Mouse (Mus musculus) layer of hippocampus, adult 9-10 months (tissue): ENCODE data around the gene Rasal1.

ENCODE experiments used
- DNase-seq: peaks from one replicate; pipeline ENCODE4 v3.0.0; 2022; ENCODE audit warnings: low spot score

The Rasal1 gene

DNA sequence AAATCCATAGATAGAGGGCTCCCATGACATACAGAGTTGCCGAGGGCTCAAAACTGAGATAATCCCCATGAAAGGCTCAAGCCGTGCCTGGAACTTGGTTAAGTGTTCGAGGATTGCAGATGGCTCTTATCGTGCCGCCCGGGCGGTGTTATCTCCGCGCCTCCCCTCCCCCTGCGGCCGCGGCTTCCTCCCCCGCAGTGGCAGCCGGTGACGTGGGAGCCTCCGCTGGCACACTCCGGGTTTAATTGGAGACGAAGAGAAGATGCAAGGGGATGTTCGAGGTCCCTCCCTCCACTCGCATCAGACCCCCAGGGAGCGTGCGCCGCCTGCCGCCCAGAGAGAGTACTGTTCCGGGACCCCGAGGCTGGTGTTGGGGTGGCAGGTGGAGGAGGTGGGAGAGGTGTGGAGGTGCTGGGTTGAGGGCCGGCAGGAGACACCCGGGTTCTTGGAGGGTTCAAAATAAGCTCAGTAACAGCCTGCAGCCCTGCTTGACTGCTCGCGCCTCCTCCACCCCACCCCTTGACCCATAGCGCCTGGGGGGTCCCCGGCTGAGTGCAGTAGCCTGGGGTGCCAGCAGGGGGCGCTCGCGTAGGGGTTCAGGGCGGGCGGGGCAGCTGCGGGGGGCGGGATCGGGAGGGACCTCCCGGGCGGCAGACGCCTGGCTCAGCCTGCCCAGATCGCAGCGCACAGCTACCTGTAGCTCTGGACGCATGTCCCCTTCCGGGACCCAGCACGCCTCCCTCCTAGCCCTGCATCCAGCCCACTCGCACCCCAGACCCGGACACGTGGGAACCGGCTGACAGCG, at the start of gene Rasal1:
Gene Rasal1 (plus strand): TSS at position 244 of the 805 bp plus-strand sequence.
- no peak for DNase-seq

GRCm38 (mm10) chr5:120599625-120600024, 49.0 kb upstream of the Rasal1 start:
- DNase-seq = no peak

DNA sequence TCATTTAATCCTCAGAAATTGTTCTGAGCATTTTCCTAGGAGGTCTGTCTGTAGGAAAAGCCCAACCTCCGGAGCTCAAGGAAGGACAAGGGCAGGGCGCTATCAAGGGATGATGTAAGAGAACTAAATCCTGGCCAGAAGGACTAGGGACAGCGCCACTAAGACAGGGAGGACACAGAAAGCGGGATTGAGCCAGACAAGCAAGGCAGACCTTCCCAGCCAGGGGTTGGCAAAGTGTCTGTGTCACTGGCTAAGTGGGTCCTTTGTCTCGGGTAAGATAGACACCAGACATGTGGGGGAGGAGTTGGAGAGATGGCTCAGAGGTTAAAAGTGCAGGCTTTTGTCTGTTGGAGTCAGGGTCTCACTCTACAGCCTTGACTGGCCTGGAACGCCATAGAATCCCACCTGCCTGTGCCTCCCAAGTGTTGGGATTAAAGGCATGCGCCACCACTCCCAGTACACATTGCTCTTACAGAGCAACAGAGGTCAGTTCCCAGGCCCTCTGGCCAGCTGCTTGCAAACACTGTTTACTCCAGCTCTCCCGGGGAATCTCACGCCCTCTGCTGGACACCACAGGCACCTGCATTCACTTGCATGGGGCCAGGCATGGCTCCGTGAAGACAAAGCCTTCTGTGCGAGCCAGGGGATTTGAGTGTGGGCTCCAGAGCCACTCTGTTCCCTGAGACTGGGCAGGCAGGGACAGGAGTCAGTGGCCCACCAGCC, 47.5 kb upstream of the Rasal1 start:
- no peak for DNase-seq

GRCm38 (mm10) chr5:120602210-120602609, 46.4 kb upstream of the Rasal1 start:
- no peak for DNase-seq

DNA sequence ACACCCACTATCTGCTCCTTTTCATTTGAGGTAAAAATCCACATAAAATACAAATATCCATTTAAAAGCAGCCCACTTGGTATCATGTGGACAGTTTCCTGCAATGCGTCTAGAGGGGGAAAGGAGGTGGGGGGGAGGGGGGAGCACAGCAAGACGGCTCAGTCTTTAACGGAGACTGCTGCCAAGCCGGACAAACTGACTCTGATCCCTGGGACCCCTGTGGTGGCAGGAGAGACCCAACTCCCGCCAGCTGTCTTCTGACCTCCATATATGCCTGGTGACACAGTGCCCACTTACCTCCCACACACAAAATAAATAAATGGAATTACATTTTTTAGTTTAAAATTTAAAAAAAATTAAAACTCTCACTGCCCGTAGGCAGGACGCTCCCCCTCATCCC, 45.1 kb upstream of the Rasal1 start:
- DNase-seq = no peak

DNA sequence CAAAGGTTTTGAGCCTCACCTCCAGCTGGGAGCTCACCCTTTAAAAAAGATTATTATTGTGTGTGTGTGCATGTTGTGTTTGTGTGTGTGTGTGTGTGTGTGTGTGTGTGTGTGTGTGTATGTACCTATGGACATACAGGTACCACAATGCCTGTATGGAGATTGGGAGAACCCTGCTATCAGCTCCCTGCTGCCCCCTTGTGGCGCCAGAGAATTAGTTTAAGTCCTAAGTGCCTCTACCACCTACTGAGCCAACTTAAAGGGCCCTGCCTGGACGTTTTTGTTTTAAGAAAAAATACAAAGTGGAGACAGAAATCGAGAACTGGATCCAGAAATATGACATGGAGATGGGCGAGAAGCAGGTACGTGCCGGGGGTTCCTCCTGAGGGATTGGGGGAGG, 43.8 kb upstream of the Rasal1 start:
- no peak for DNase-seq

GRCm38 (mm10) chr5:120605241-120605661, 43.4 kb upstream of the Rasal1 start:
- DNase-seq = no peak

- peak; percentile 86 for DNase-seq
Observed at GRCm38 (mm10) chr5:120605688-120606087, 42.9 kb upstream of the Rasal1 start.

DNA sequence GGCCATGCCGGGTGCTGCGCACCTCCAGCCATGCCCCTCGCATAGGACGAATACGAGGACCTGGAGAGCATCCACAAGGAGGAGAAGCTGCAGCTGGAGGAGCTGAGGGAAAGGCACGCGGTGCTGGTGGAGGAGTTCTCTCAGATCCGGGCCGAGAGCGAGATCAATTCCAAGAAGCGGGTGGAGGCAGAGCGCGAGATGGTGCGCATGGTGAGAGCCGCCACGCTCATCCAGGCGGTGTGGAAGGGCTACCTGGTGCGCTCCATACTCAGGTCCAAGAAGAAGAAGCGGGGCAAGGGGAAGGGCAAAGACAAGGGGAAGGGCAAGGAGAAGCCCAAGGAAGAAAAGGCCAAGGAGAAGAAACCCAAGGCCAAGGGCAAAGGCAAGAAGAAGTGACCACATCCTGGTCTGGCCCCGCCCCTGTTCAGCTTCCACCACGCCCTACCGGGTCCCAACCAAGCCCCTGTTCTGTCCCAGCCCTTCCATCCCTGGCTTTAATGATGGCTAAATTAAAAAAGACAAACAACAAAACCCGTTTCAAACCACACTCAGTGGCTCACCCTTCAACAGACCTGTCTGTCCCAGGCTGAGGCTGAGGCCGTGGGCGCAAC, 41.9 kb upstream of the Rasal1 start:
- no peak for DNase-seq

- no peak for DNase-seq
Observed at GRCm38 (mm10) chr5:120607335-120607734, 41.3 kb upstream of the Rasal1 start.

GRCm38 (mm10) chr5:120609246-120609775, 39.3 kb upstream of the Rasal1 start:
- no peak for DNase-seq

GRCm38 (mm10) chr5:120610906-120611305, 37.7 kb upstream of the Rasal1 start:
- no peak for DNase-seq

DNA sequence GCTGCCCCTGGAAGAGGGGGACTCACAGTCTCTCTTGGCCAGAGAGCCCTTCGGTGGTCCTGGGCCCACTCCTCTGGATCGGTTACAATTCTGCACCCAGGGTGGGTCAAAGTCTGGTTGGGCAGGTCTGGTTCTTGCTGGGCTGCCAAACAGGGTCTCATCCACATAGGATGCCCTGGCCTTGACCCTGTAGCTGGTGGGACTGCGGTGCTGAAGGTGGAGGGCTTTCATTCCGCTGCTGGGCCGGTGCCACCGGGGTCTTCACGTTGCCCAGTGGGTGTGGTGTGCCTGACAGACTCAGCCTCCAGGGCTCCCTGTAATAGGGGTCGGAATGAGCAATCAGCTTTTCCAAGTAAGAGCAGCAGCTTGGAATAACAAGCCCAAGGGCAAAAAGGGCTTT, 37.2 kb upstream of the Rasal1 start:
- DNase-seq = no peak

DNA sequence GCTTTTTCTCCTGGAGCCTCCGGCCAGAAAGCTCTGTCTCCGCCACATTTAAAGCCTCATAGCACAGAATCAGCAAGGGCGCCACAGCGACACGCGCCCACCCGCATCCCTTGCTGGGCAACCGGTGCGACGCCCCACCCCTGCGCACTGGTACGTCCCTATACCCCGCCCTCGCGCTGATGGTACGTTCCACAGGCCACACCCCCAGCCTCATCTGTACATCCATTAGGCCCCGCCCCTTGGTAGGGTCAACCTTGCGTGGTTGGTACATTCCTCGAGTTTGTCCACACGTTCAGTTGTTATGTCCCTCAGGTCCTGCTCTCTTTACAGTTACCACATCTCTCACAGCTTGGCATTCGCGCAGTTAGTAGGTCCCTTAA, 36.2 kb upstream of the Rasal1 start, which contains the start of the genes Rita1 and Ddx54:
Gene Rita1 (minus strand): TSS at position 148 of the 380 bp plus-strand sequence.
Gene Ddx54 (plus strand): TSS at position 298 of the 380 bp plus-strand sequence.
- peak; percentile 99 for DNase-seq

GRCm38 (mm10) chr5:120612822-120613604, 35.6 kb upstream of the Rasal1 start:
- peak; percentile 100 for DNase-seq

GRCm38 (mm10) chr5:120615903-120616302, 32.7 kb upstream of the Rasal1 start:
- DNase-seq = no peak

DNA sequence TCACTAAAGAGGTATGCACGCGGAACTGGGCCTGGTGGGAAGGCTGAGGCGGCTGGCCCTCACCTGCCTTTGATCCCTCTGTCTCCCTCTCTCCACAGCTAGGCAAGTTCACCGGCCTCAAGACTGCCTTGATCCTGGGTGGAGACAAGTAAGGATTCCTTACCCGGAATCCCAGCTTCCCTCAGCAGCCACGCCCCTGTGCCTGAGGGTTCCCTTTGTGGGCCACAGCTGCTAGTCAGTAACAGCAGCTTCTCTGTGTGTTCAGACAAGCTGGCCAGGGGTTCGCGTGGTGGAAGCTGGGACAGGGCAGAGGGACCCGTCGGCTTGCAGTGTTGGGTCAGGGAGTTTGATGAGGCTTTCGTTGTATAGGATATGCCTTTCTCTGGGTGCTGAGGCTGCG, 29.8 kb upstream of the Rasal1 start:
- no peak for DNase-seq

- no peak for DNase-seq
Observed at GRCm38 (mm10) chr5:120619201-120619600, 29.4 kb upstream of the Rasal1 start.

DNA sequence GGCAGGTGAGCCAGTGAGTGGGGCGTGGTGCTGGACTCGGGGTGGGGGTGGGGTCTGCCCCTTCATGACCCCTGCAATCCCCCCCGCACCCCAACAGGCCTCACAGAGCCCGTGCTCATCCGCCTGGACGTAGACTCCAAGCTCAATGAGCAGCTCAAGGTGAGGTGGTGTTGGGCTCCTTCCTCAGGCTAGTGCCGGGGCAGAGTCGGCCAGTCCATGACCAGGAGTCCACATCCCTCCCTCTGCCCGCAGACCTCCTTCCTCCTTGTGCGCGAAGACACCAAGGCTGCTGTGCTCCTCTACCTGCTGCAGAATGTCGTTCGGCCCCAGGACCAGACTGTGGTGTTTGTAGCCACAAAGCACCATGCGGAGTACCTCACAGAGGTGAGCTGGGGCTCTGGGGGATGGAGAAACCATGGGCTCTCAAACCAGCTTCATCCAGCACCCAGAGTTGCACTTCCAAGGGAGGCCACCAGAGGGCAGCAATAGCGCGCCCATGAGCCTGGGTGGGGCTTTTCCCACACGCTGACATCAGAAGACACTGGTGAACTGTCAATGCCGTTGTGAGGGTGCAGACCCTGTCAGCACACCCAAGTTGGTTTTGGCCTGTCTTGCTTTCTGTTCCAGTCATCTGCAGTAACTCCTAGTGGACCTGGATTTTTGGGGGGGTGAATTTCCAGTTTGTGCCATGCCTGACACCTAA, 28.1 kb upstream of the Rasal1 start:
- DNase-seq = peak; percentile 73

- no peak for DNase-seq
Observed at GRCm38 (mm10) chr5:120621078-120621765, 27.4 kb upstream of the Rasal1 start.

DNA sequence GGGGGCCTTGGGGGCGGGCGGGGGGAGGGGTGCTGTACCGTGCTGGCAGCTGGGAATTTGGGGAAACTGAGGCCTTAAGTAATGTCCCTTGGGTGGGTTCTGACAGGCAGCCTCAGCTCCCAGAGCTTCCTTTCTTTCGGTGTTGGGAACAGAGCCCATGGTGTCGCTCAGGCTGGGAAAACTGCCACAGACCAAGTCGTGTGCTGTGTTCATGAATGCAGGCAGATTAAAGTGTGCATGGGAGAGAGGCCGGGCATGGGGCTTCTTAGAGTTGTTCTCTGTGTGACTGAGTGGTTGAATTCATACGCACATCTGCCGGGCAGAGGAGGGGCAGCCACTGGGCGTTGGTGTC, 26.8 kb upstream of the Rasal1 start:
- no peak for DNase-seq
